Mouse (Mus musculus): Measurements from ENCODE around the gene Gm20388.

GRCm38 (mm10) chr8:120607460-120607859, 696.8 kb downstream of the Gm20388 start:
- no peak for TF ChIP-seq GATA1 (IDR thresholded peaks at IDR 0.05; ENCODE audit: low read length)
- no peak for TF ChIP-seq TAL1 (IDR thresholded peaks at IDR 0.05; ENCODE audit: low read length)

Measured in erythroblast, embryonic 14.5 days (primary cell).